Mouse (Mus musculus): Measurements from ENCODE around the gene Tmem214.
A peak's percentile ranks its signal among the peaks of the same experiment; 100 is the strongest.

Gene Tmem214

GRCm38 (mm10) chr5:30915456-30915855 lies 47.6 kb downstream of the Tmem214 start:
- H3K27me3 ChIP-seq (ENCODE audit: control insufficient read depth, insufficient read depth, low read length, poor library complexity, severe bottlenecking), result no peaks in the 10 kb centered on the region
- DNase-seq (ENCODE audit: low read depth, low spot score), result no peak
- H3K36me3 ChIP-seq (ENCODE audit: control insufficient read depth, insufficient read depth, low read length, poor library complexity, severe bottlenecking), result no peaks in the 10 kb centered on the region

GRCm38 (mm10) chr5:30915974-30916433 lies 48.2 kb downstream of the Tmem214 start:
- Histone ChIP-seq H3K36me3 (ENCODE audit: control insufficient read depth, insufficient read depth, low read length, poor library complexity, severe bottlenecking) (no peaks in the 10 kb centered on the region), H3K27me3 (ENCODE audit: control insufficient read depth, insufficient read depth, low read length, poor library complexity, severe bottlenecking) (no peaks in the 10 kb centered on the region)
- peak; percentile 76 for DNase-seq (ENCODE audit: low read depth, low spot score)

- H3K36me3 ChIP-seq (ENCODE audit: control insufficient read depth, insufficient read depth, low read length, poor library complexity, severe bottlenecking), result no peaks in the 10 kb centered on the region
- DNase-seq (ENCODE audit: low read depth, low spot score), result no peak
- H3K27me3 ChIP-seq (ENCODE audit: control insufficient read depth, insufficient read depth, low read length, poor library complexity, severe bottlenecking), result no peaks in the 10 kb centered on the region
Measured at GRCm38 (mm10) chr5:30916841-30917240, 49.0 kb downstream of the Tmem214 start.

- H3K27me3 ChIP-seq (ENCODE audit: control insufficient read depth, insufficient read depth, low read length, poor library complexity, severe bottlenecking), result no peaks in the 10 kb centered on the region
- DNase-seq (ENCODE audit: low read depth, low spot score), result no peak
- no peaks in the 10 kb centered on the region for H3K36me3 ChIP-seq (ENCODE audit: control insufficient read depth, insufficient read depth, low read length, poor library complexity, severe bottlenecking)
Measured at GRCm38 (mm10) chr5:30917348-30917747, 49.5 kb downstream of the Tmem214 start.

- no peaks in the 10 kb centered on the region for H3K36me3 ChIP-seq (ENCODE audit: control insufficient read depth, insufficient read depth, low read length, poor library complexity, severe bottlenecking)
- DNase-seq (ENCODE audit: low read depth, low spot score), result no peak
- no peaks in the 10 kb centered on the region for H3K27me3 ChIP-seq (ENCODE audit: control insufficient read depth, insufficient read depth, low read length, poor library complexity, severe bottlenecking)
Measured at GRCm38 (mm10) chr5:30917891-30918670, 50.3 kb downstream of the Tmem214 start.

- no peak for DNase-seq (ENCODE audit: low read depth, low spot score)
- H3K27me3 ChIP-seq (ENCODE audit: control insufficient read depth, insufficient read depth, low read length, poor library complexity, severe bottlenecking), result no peaks in the 10 kb centered on the region
- no peaks in the 10 kb centered on the region for H3K36me3 ChIP-seq (ENCODE audit: control insufficient read depth, insufficient read depth, low read length, poor library complexity, severe bottlenecking)
Measured at GRCm38 (mm10) chr5:30918691-30919090, 50.9 kb downstream of the Tmem214 start.

- no peaks in the 10 kb centered on the region for H3K36me3 ChIP-seq (ENCODE audit: control insufficient read depth, insufficient read depth, low read length, poor library complexity, severe bottlenecking)
- DNase-seq (ENCODE audit: low read depth, low spot score), result no peak
- H3K27me3 ChIP-seq (ENCODE audit: control insufficient read depth, insufficient read depth, low read length, poor library complexity, severe bottlenecking), result no peaks in the 10 kb centered on the region
Measured at GRCm38 (mm10) chr5:30919831-30920614, 52.2 kb downstream of the Tmem214 start.

GRCm38 (mm10) chr5:30920621-30921020 lies 52.8 kb downstream of the Tmem214 start:
- H3K36me3 ChIP-seq (ENCODE audit: control insufficient read depth, insufficient read depth, low read length, poor library complexity, severe bottlenecking), result no peaks in the 10 kb centered on the region
- H3K27me3 ChIP-seq (ENCODE audit: control insufficient read depth, insufficient read depth, low read length, poor library complexity, severe bottlenecking), result no peaks in the 10 kb centered on the region
- no peak for DNase-seq (ENCODE audit: low read depth, low spot score)

- Histone ChIP-seq H3K27me3 (ENCODE audit: control insufficient read depth, insufficient read depth, low read length, poor library complexity, severe bottlenecking) (no peaks in the 10 kb centered on the region), H3K36me3 (ENCODE audit: control insufficient read depth, insufficient read depth, low read length, poor library complexity, severe bottlenecking) (no peaks in the 10 kb centered on the region)
- peak; percentile 96 for DNase-seq (ENCODE audit: low read depth, low spot score)
Measured at GRCm38 (mm10) chr5:30921256-30922033, 53.6 kb downstream of the Tmem214 start, which contains the start of gene Khk. Gene Khk, plus strand, starts transcription at chr5:30921431.

GRCm38 (mm10) chr5:30922581-30923041 lies 54.8 kb downstream of the Tmem214 start:
- no peak for DNase-seq (ENCODE audit: low read depth, low spot score)
- no peaks in the 10 kb centered on the region for H3K27me3 ChIP-seq (ENCODE audit: control insufficient read depth, insufficient read depth, low read length, poor library complexity, severe bottlenecking)
- no peaks in the 10 kb centered on the region for H3K36me3 ChIP-seq (ENCODE audit: control insufficient read depth, insufficient read depth, low read length, poor library complexity, severe bottlenecking)

GRCm38 (mm10) chr5:30923119-30923518 lies 55.3 kb downstream of the Tmem214 start:
- no peak for DNase-seq (ENCODE audit: low read depth, low spot score)
- Histone ChIP-seq H3K36me3 (ENCODE audit: control insufficient read depth, insufficient read depth, low read length, poor library complexity, severe bottlenecking) (no peaks in the 10 kb centered on the region), H3K27me3 (ENCODE audit: control insufficient read depth, insufficient read depth, low read length, poor library complexity, severe bottlenecking) (no peaks in the 10 kb centered on the region)

GRCm38 (mm10) chr5:30924614-30925013 lies 56.8 kb downstream of the Tmem214 start:
- no peaks in the 10 kb centered on the region for H3K27me3 ChIP-seq (ENCODE audit: control insufficient read depth, insufficient read depth, low read length, poor library complexity, severe bottlenecking)
- DNase-seq (ENCODE audit: low read depth, low spot score), result no peak
- H3K36me3 ChIP-seq (ENCODE audit: control insufficient read depth, insufficient read depth, low read length, poor library complexity, severe bottlenecking), result no peaks in the 10 kb centered on the region

- no peaks in the 10 kb centered on the region for H3K27me3 ChIP-seq (ENCODE audit: control insufficient read depth, insufficient read depth, low read length, poor library complexity, severe bottlenecking)
- no peak for DNase-seq (ENCODE audit: low read depth, low spot score)
- no peaks in the 10 kb centered on the region for H3K36me3 ChIP-seq (ENCODE audit: control insufficient read depth, insufficient read depth, low read length, poor library complexity, severe bottlenecking)
Measured at GRCm38 (mm10) chr5:30925217-30925616, 57.4 kb downstream of the Tmem214 start.

GRCm38 (mm10) chr5:30926073-30926472 lies 58.3 kb downstream of the Tmem214 start:
- DNase-seq (ENCODE audit: low read depth, low spot score), result no peak
- H3K36me3 ChIP-seq (ENCODE audit: control insufficient read depth, insufficient read depth, low read length, poor library complexity, severe bottlenecking), result no peaks in the 10 kb centered on the region
- H3K27me3 ChIP-seq (ENCODE audit: control insufficient read depth, insufficient read depth, low read length, poor library complexity, severe bottlenecking), result no peaks in the 10 kb centered on the region
